Mouse (Mus musculus) G1E (cell line): ENCODE measurements at regions not wholly inside any gene's neighbourhood (a gene's known extent, or its start where the extent isn't known, plus 50 kb on each side); places are given as distances from the start of the nearest gene placed in this dataset.

Experiments
- ATAC-seq: 2 replicates; pipeline ENCODE4 v1.8.0; 2016; ENCODE audit warnings: mild to moderate bottlenecking; ENCODE audit not compliant: insufficient number of reproducible peaks, poor library complexity, low FRiP score, severe bottlenecking; ENCODE audit errors: extremely low read depth
- DNase-seq: peaks from one replicate; pipeline ENCODE4 v3.0.0; 2012; ENCODE audit warnings: low spot score
- H3K27me3 ChIP-seq: 2 replicates; pipeline ENCODE4 v1.6.1; 2012; ENCODE audit warnings: mild to moderate bottlenecking, low read length, inconsistent platforms; ENCODE audit not compliant: insufficient read depth
- H3K36me3 ChIP-seq: replicated peaks from 2 replicates; pipeline ENCODE3; 2012; ENCODE audit warnings: mild to moderate bottlenecking, inconsistent platforms
- H3K4me1 ChIP-seq: 2 replicates; pipeline ENCODE4 v1.6.1; 2012; ENCODE audit warnings: low read depth, low read length, inconsistent platforms, mixed read lengths; ENCODE audit not compliant: insufficient read depth
- H3K4me3 ChIP-seq: 2 replicates; pipeline ENCODE4 v1.5.1; 2012; ENCODE audit warnings: low read depth, mild to moderate bottlenecking, inconsistent platforms, low read length, moderate library complexity, mixed read lengths
- H3K9me3 ChIP-seq: replicated peaks from 2 replicates; pipeline ENCODE4 v1.6.1; 2012; ENCODE audit warnings: inconsistent platforms
- CTCF ChIP-seq: IDR thresholded peaks from 2 replicates; pipeline ENCODE4 v1.5.1; 2012; ENCODE audit warnings: low read depth, low read length, inconsistent platforms, mixed read lengths
- GATA1 ChIP-seq: IDR thresholded peaks from 2 replicates; pipeline ENCODE4 v1.6.1; 2012; ENCODE audit warnings: borderline replicate concordance, low read length, inconsistent platforms, mixed read lengths
- GATA2 ChIP-seq: IDR thresholded peaks from 2 replicates; pipeline ENCODE4 v1.6.1; 2012; ENCODE audit warnings: low read depth, low read length, inconsistent platforms, borderline replicate concordance
- POLR2AphosphoS5 ChIP-seq: IDR thresholded peaks from 2 replicates; pipeline ENCODE4 v1.6.1; 2012; ENCODE audit warnings: low read depth, low read length, inconsistent platforms; ENCODE audit not compliant: insufficient replicate concordance
- TAL1 ChIP-seq: conservative IDR thresholded peaks from 2 replicates; pipeline ENCODE4 v1.6.1; 2012; ENCODE audit warnings: low read depth, low read length, inconsistent platforms, mixed read lengths

- Histone ChIP-seq H3K4me1 (no peaks in the 10 kb centered on the region), H3K36me3 (no peaks in the 10 kb centered on the region), H3K27me3 (no peaks in the 10 kb centered on the region), H3K9me3 (no peaks in the 10 kb centered on the region), H3K4me3 (no peak overlapping the region)
- DNase-seq (no peak), ATAC-seq (no peak)
- TF ChIP-seq TAL1, result no peak
- no peak for TF ChIP-seq POLR2AphosphoS5
- no peak for TF ChIP-seq GATA2
- no peak for TF ChIP-seq CTCF
Observed at GRCm38 (mm10) chr14:48005092-48005928, 115.3 kb upstream of the Peli2 start.

- DNase-seq (no peak), ATAC-seq (no peak)
- no peak for TF ChIP-seq POLR2AphosphoS5
- TF ChIP-seq CTCF, result no peak
- TF ChIP-seq GATA2, result no peak
- TF ChIP-seq TAL1, result no peak
- no peak for TF ChIP-seq GATA1
- Histone ChIP-seq H3K4me1 (no peaks in the 10 kb centered on the region), H3K9me3 (no peaks in the 10 kb centered on the region), H3K4me3 (no peak overlapping the region), H3K27me3 (no peaks in the 10 kb centered on the region), H3K36me3 (no peaks in the 10 kb centered on the region)
Observed at GRCm38 (mm10) chr14:48005929-48006309, 114.7 kb upstream of the Peli2 start.

- no peak for DNase-seq
- no peaks in the 10 kb centered on the region for H3K27me3 ChIP-seq
- ATAC-seq, result no peak
Observed at GRCm38 (mm10) chr14:48012361-48013215, 108.0 kb upstream of the Peli2 start.

GRCm38 (mm10) chr14:48013431-48013830 is 107.2 kb upstream of the Peli2 start:
- ATAC-seq (no peak), DNase-seq (no peak)
- H3K36me3 ChIP-seq, result no peaks in the 10 kb centered on the region
- TF ChIP-seq CTCF (no peak), GATA1 (no peak), GATA2 (no peak), TAL1 (no peak), POLR2AphosphoS5 (no peak)
- H3K4me1 ChIP-seq, result no peaks in the 10 kb centered on the region
- H3K27me3 ChIP-seq, result no peaks in the 10 kb centered on the region
- no peak overlapping the region for H3K4me3 ChIP-seq
- H3K9me3 ChIP-seq, result no peaks in the 10 kb centered on the region

More at GRCm38 (mm10) chr14:48012361-48013215, 108.0 kb upstream of the Peli2 start:
- Histone ChIP-seq H3K4me1 (no peaks in the 10 kb centered on the region), H3K36me3 (no peaks in the 10 kb centered on the region), H3K4me3 (no peak overlapping the region), H3K9me3 (no peaks in the 10 kb centered on the region)
- TF ChIP-seq CTCF, result no peak
- no peak for TF ChIP-seq GATA1

- ATAC-seq (no peak), DNase-seq (no peak)
- Histone ChIP-seq H3K36me3 (no peaks in the 10 kb centered on the region), H3K9me3 (no peaks in the 10 kb centered on the region), H3K4me3 (no peak overlapping the region), H3K4me1 (no peaks in the 10 kb centered on the region), H3K27me3 (no peaks in the 10 kb centered on the region)
- TF ChIP-seq CTCF (no peak), GATA2 (no peak), GATA1 (no peak), POLR2AphosphoS5 (no peak), TAL1 (no peak)
Observed at GRCm38 (mm10) chr14:48014776-48015175, 105.8 kb upstream of the Peli2 start.

GRCm38 (mm10) chr14:48017971-48018370 is 102.7 kb upstream of the Peli2 start:
- H3K4me1 ChIP-seq, result no peaks in the 10 kb centered on the region
- H3K9me3 ChIP-seq, result no peaks in the 10 kb centered on the region
- H3K27me3 ChIP-seq, result no peaks in the 10 kb centered on the region
- H3K4me3 ChIP-seq, result no peak overlapping the region
- ATAC-seq (no peak), DNase-seq (no peak)
- TF ChIP-seq TAL1 (no peak), GATA1 (no peak)
- H3K36me3 ChIP-seq, result no peaks in the 10 kb centered on the region
